Mouse (Mus musculus) bone marrow macrophage, adult 2 months (primary cell): ENCODE results near the gene Specc1l. TPM values are rescaled to one million over a fixed set of nuclear protein-coding genes. Genes with fewer than 3 reads are reported as not detected.

ENCODE experiments used
- H3K27ac ChIP-seq: 2 replicates; pipeline ENCODE4 v1.5.1; 2012; ENCODE audit warnings: low read depth, low read length; ENCODE audit not compliant: insufficient read depth
- H3K4me1 ChIP-seq: 2 replicates; pipeline ENCODE4 v1.6.1; 2012; ENCODE audit warnings: low read length; ENCODE audit not compliant: control insufficient read depth, insufficient read depth
- H3K4me3 ChIP-seq: 2 replicates; pipeline ENCODE4 v1.5.1; 2012; ENCODE audit warnings: mild to moderate bottlenecking, low read length, moderate library complexity; ENCODE audit not compliant: insufficient read depth
- CTCF ChIP-seq: IDR thresholded peaks from 2 replicates; pipeline ENCODE4 v1.5.1; 2012; ENCODE audit warnings: low read depth, mild to moderate bottlenecking, low read length, moderate library complexity
- POLR2A ChIP-seq: IDR thresholded peaks from 2 replicates; pipeline ENCODE4 v1.6.1; 2012; ENCODE audit warnings: mild to moderate bottlenecking, low read depth, low read length, borderline replicate concordance
- polyA plus RNA-seq: library from polyadenylated mRNA; stranded (reverse); fragments of >200 nt; gene quantifications from 2 replicates; pipeline ENCODE4 v1.2.4, GENCODE M21; 2012; ENCODE audit not compliant: missing spikeins, insufficient read depth, insufficient read length

The Specc1l gene
- polyA plus RNA-seq, 1 experiment, result 41.4 TPM

DNA sequence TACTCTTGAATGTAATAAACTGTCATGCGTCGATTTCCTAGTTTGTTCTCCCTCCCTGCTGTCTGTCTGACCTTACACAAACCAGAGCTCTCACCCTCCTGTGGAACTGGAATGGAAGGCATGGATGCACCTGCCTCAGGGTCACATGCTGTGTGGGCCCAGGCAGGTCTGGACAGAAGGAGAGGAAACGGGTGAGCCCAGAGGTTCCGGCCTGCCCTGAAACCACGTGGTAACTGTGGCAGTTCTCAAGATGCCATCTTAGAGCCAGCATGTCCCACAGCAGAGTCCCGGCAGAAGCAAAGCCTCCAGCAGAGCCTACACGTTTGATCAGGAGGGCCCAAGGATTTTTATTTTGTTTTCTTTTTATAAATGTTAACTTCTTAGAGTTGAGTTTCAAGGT, 100.5 kb downstream of the Specc1l start:
- TF ChIP-seq POLR2A, result no peak
- TF ChIP-seq CTCF, result no peak
- H3K4me1 ChIP-seq, result peaks cover 2% of the 10 kb centered on the region; the same call in 1 of the 2 replicates
- no peak overlapping the region for H3K27ac ChIP-seq
- no peak overlapping the region for H3K4me3 ChIP-seq

DNA sequence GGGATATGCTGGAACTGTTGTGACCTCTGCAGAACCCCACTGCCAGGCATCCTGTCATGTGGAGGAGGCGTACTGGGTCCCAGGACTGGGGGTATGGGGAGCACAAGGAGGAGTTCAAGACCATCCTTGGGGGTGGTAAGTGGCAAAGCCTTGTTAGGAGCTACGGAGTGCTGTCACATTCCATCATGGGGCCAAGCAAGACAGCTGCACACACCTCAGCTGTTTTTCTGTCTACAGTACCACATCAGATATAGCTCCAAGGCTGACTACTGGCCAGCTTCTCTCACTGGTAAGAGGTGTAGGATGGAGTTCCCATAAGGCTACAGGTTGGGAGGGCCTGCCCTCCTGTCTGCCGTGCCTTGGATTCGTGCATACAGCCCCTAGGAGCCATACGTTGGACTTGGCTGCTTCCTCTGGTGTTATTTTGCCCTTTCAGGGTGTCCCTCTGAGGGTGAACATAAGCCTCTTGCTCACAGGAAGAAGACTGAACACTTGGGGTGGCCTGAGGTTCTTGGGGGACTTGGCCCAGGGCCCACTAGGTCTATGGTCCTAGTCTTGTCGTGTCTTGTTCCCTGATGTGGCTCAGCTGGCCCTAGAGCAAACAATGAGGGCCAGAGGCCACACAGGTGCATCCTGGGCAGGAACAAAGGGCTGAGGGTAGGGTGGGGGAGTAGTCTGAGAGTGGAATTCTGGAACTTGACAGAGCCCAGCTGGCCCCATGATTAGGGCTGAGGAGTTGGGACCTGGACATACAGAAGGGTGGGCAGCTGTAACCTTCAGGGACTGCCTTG, 102.5 kb downstream of the Specc1l start:
- TF ChIP-seq CTCF, result no peak
- no peak for TF ChIP-seq POLR2A
- H3K4me1 ChIP-seq, result peaks cover 3% of the 10 kb centered on the region; the same call in 1 of the 2 replicates

GRCm38 (mm10) chr10:75315756-75316155, 103.9 kb downstream of the Specc1l start:
- no peak for TF ChIP-seq POLR2A
- TF ChIP-seq CTCF, result no peak
- H3K27ac ChIP-seq, result no peak overlapping the region
- no peak overlapping the region for H3K4me3 ChIP-seq
- H3K4me1 ChIP-seq, result peaks cover 3% of the 10 kb centered on the region; the same call in 1 of the 2 replicates

More for the DNA sequence above, 102.5 kb downstream of the Specc1l start:
- Histone ChIP-seq H3K4me3 (no peak overlapping the region), H3K27ac (no peak overlapping the region)

DNA sequence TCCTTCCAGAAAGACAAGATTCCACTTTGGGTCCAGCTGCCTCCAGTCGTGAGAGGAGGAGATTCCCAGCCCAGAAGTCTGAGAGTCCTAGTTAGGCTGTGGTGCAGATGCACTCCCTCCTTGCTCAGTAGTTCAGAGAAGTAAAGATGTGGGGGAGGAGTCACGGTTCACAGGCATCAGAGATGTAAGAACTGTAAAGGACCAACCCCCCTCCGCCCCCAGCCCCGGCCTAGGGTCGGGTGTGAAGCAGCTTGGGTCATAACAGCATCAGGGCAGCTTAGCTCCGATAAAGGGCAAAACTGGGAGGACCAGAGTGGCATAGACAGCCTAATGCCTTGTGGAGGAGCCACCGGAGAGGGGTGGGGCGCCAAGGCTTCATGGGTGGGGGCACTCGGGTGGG, 104.6 kb downstream of the Specc1l start:
- H3K27ac ChIP-seq, result no peak overlapping the region
- H3K4me3 ChIP-seq, result peak overlapping the region; percentile 30; the same call in 1 of the 2 replicates
- peaks cover 3% of the 10 kb centered on the region; the same call in 1 of the 2 replicates for H3K4me1 ChIP-seq
- TF ChIP-seq POLR2A (no peak), CTCF (no peak)

- peak within 1 kb of the TSS; percentile 30 for H3K4me3 ChIP-seq
- peaks cover 3% of the 10 kb centered on the region; the same call in 1 of the 2 replicates for H3K4me1 ChIP-seq
- TF ChIP-seq CTCF (no peak), POLR2A (no peak)
- no peak within 1 kb of the TSS for H3K27ac ChIP-seq
Observed at GRCm38 (mm10) chr10:75316872-75316907, 104.8 kb downstream of the Specc1l start, which contains the start of gene Adora2a. Gene Adora2a (plus strand): TSS chr10:75316877.

- H3K27ac ChIP-seq, result no peak overlapping the region
- H3K4me1 ChIP-seq, result peaks cover 3% of the 10 kb centered on the region; the same call in 1 of the 2 replicates
- TF ChIP-seq POLR2A (no peak), CTCF (peak; percentile 31)
- peak overlapping the region; percentile 30 for H3K4me3 ChIP-seq
Observed at GRCm38 (mm10) chr10:75316908-75317761, 105.3 kb downstream of the Specc1l start.

DNA sequence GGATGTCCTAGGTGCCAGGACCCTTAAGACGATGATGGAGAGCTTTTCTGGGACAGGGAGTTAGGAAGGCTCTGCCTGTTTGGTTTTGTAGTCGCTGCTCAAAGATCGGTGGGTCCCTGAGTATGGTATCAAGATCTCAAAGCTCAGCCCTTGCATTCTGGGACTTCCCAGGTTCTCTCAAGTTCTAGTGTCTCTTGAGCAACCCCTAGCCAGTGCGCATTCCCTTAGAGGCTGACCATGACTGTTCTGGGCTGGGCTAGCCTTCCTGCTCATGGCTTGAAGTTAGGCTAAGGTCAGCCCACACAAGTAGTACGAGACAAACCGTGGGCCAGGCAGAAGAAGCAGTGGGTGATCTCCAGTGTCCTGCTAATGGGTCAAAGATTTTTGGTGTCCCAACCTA, 106.3 kb downstream of the Specc1l start:
- TF ChIP-seq CTCF (no peak), POLR2A (no peak)
- peaks cover 3% of the 10 kb centered on the region; the same call in 1 of the 2 replicates for H3K4me1 ChIP-seq
- H3K4me3 ChIP-seq, result no peak overlapping the region
- H3K27ac ChIP-seq, result no peak overlapping the region

DNA sequence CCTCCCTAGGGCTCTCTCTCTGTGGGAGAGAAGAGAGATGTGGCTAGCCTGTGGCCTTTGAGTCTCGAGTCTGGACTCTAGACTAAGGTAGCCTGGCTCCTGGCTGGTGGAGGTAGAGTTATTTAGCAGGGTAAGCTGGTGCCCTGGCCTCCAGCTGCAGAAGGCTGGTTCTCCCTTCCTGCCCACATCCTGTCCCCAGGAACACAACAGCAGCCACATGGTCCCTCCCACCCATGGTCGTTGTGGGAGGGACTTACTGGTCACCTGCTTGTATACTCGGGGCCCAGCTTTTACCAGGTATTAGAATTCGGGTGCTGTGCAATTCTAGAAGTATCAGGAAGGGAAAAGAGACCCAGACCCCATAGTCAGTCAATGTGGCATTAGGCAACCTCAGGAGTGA, 108.4 kb downstream of the Specc1l start:
- Histone ChIP-seq H3K27ac (no peak overlapping the region), H3K4me1 (peaks cover 6% of the 10 kb centered on the region; the same call in 1 of the 2 replicates), H3K4me3 (no peak overlapping the region)
- TF ChIP-seq CTCF (no peak), POLR2A (no peak)

DNA sequence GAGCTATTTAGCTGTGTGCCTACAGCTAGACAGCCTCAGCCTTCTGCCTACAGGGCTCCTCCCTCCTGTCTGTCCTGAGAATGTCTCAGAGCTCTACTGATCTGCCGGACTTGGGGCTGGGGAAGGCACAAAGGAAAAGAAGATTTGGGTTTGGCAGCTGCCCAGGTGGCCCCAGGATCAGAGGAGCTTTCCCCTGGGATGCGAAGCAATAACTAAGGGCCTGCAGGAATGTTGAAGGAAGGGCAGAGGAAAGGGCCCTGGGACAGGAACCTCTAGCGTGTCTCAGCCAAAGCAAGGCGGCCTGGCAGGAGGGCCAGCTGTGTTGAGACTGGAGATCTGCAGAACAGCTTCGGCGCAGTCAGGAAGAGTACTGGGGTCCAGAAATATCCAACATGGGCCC, 111.1 kb downstream of the Specc1l start:
- H3K4me3 ChIP-seq, result no peak overlapping the region
- H3K4me1 ChIP-seq, result peaks cover 16% of the 10 kb centered on the region
- no peak overlapping the region for H3K27ac ChIP-seq
- TF ChIP-seq POLR2A (no peak), CTCF (no peak)

DNA sequence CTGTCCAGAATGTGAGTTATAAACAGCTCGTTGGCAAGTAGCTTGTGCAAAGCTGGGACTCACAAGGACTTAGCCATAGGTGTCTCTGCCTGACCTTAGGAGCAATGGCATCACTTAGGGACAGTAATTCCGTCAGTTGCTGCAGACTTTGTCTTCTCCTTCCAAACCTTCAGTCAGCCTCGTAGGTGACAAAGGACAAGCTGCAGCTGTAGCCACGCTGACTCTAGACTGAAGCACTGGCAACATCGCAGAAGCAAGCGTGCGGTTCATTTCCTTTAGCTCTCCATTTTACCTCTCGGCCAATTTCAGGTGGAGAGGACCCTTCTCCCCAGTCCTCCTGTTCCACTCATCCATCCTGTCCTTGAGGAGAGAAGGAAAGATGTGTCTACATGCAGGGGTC, 112.1 kb downstream of the Specc1l start:
- Histone ChIP-seq H3K4me3 (no peak overlapping the region), H3K4me1 (peaks cover 16% of the 10 kb centered on the region)

More for the DNA sequence above, 112.1 kb downstream of the Specc1l start:
- H3K27ac ChIP-seq, result no peak overlapping the region
- no peak for TF ChIP-seq POLR2A
- no peak for TF ChIP-seq CTCF
